Mouse (Mus musculus): ENCODE results near the gene Zfp239.
A peak's percentile ranks its signal among the peaks of the same experiment; 100 is the strongest.

Gene Zfp239

DNA sequence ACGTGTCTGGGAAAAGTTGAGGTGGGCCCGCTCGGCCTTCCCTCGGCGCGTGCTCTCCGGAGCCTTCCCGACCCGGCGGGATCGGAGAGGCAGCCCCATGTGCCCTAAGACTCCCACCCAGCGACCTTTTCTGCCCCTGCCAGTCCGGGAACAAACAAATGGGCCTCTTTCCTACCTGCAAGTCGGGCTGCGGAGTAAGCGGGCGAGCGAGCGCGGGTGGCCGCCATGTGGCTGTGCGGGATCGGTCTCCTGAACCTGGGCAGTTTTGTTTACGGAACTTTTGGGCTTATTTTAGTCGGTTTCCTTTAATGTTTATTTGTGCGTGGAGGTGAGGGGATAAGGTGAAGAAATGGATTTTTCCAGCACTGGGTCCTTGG lies 46.1 kb downstream of the Zfp239 start:
- peak; percentile 36 for DNase-seq

- peak; percentile 23 for DNase-seq
These were observed 46.6 kb downstream of the Zfp239 start for GRCm38 (mm10) chr6:117908424-117908900.

GRCm38 (mm10) chr6:117910120-117910661 lies 48.3 kb downstream of the Zfp239 start:
- DNase-seq, result no peak

DNA sequence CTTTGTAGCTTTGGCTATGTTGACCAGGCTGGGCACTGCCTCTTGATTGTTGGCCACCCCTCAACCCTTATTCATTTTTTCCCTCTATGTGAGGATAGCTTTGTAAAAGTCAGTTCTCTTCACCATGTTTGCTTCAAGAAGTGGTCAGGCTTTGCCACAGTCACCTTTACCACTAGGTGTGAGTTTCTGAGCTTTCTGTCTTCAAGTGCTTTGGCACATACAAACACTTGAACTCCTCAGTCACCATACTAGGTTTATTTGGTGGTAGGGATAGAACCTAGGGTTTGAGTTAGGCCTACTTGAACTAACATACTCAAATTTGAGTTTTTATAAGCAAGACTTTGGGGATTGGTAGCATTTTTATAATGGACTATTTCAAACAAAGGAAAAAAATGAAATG lies 52.6 kb downstream of the Zfp239 start:
- DNase-seq, result no peak

DNA sequence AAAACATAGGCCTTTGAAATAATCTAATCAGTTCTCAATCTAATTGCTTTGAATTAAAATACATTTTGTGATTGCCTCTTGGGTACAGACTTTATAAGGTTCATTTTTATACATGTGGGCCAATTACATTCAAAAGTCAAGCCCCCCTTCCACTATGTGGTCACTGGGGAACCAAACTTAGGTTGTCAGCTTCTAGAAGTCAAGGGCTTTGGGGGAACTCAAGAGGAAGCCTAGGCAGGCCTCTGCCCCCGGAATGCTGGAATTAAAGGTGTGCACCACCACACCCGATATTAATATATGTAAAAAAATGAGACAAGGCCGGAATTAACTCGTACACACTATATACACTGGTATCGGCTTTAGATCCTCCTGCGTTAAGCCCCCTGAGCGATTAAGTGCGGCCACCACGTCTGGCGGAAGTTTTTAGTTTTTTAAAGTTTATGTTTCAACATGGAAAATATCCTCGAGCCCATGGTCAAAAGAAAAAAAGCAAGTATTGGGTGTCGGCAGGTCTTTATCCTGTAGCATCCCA lies 54.4 kb downstream of the Zfp239 start:
- peak; percentile 13 for DNase-seq

DNA sequence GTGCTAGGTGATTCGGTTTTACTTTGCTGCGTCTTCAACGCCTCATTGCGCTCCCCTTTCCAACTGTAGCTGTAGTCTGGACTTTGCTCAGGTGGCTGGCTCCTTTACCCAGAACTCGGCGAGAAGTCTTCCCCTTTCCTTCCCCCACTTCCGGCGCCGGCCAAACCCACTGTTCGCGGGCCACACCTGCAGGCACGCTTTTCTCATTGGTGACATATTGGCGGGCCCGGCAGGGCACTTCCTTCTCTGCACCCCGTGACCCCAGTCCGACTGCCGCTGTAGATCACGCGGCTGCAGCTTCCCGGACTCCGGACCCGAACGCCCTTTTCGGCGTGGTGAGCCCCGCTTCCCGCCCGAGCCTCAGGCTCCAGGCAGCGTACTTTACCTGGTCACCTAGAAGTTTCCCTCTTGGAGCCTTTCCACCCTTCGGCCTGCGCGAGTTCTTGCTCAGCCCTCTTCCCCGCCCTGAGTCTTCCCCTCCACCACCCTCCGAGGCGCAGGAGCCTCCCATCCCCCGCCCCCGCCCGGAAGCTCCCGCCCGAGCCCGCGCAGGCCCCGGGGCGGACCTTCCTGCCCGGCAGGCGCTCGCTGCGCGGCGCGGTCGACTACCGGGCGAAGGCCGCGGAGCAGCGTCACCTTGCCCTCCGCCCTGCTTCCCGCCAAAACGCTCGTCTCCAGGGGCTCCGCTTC lies 55.0 kb downstream of the Zfp239 start:
- DNase-seq, result peak; percentile 95

- DNase-seq, result peak; percentile 79
These were observed 55.7 kb downstream of the Zfp239 start for GRCm38 (mm10) chr6:117917576-117917975.

DNA sequence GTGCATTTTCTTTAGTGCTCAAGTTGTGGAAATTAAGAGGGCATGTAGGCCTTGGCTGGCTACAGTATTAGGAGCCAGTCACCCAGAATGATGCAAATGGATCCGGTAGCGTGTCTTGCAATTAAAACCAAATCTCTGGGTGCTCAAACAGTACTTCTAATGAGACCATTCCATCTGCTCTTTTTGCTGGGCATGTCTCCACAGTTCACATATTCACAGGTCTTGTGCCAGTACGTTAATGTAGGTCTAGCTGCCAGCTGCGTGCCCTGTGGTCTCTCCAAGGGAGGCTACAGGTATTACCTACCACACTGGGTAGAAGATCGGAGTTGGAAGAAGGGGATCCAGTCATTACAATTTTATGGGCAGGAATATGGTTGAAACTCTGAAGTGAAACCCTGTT lies 56.1 kb downstream of the Zfp239 start:
- DNase-seq, result no peak

DNA sequence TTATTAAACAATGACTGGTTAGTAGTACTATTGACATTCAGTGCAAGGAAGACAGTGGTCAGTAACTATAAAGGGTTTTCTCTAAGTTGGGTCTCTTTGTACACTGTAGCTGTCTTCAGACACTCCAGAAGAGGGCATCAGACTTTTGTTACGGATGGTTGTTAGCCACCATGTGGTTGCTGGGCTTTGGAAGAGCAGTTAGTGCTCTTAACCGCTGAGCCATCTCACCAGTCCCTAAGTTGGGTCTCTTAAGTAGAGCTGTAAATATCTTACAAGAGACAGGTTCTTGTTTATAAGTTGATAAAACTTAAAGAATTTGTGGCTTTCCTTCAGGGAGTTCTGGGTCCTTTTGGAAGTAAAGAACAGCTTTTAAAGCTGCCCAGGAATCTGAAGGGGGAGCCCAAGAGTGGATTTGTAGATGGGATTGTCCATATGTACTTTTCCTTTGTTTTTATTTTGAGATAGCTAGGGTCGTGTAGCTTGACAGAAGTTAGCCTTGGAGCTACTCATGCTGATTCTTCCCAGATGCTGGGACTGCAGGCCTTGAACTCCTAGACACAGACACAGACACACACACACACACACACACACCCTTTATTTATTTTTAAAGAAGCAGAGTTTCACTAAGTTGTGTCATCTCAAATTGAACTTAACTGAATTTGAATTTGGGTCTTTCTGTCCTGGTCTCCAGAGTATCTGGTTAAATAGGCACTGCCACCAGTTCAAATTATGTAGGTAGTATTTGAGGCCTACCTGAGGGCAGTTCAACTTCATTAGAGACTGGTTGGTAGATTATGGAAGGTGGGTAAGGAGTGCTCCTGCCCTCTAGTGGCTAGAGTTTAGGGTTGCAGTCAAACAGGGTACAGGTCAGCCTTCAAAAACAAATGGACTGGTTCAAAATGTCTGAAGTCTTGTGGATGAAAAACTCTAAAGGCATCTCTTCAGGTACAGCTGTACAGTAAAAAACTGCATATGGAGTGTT lies 59.0 kb downstream of the Zfp239 start:
- peak; percentile 38 for DNase-seq

- DNase-seq, result no peak
These were observed 60.1 kb downstream of the Zfp239 start for GRCm38 (mm10) chr6:117922041-117922440.
